Mouse (Mus musculus): ENCODE measurements around the gene Ceacam16. TPM values are rescaled to one million over a fixed set of nuclear protein-coding genes. Genes with fewer than 3 reads are reported as not detected.

The Ceacam16 gene
- under 1 TPM in 1 of 2 experiments, not detected in 1; 0.04 TPM for polyA plus RNA-seq (2012; fragmentation: generic; extraction: Trizol)

DNA sequence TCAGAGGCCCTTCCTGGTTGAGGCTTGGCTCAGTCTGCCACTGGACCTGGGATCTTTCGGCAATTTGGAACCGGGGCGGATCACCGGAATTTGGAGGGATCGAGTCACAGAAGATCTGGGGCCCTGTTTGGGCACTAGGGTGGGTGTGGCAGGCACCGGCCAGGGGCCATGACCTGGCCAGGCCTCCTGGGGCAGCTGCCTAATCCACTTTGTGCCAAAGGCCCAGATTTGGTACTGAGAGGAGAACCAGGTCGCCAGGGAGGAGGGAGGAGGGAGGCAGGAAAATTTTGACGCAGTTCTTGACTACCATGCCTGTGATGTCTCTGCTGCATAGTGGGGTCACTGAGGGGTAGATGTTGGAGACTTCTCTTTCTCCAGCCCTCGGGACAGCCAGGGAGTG, at the start of gene Ceacam16:
Gene Ceacam16, minus strand, starts transcription at position 101 of the 400 bp plus-strand sequence.

DNA sequence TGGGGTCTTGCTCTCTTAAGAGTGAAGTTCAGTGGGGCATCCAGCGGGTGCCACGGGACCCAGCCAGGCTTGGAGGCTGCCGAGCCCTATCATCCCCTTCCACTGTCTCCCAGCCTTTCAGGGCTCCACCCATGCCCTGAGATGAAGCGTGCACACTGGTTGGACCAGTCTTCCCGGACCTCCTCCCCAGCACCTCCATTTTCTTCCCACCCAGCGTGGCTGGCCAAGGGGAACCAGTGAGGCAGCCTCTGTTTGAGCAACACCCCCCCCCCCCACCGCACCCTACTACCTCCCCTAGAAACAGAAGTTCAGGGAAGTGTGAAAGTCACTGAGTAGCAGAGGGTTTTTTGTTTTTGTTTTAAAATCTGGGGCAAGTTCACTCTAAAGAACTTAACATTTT, 26.8 kb upstream of the Ceacam16 start, which contains the start of gene Ceacam19:
Gene Ceacam19, minus strand, starts transcription at position 117 of the 400 bp plus-strand sequence.

DNA sequence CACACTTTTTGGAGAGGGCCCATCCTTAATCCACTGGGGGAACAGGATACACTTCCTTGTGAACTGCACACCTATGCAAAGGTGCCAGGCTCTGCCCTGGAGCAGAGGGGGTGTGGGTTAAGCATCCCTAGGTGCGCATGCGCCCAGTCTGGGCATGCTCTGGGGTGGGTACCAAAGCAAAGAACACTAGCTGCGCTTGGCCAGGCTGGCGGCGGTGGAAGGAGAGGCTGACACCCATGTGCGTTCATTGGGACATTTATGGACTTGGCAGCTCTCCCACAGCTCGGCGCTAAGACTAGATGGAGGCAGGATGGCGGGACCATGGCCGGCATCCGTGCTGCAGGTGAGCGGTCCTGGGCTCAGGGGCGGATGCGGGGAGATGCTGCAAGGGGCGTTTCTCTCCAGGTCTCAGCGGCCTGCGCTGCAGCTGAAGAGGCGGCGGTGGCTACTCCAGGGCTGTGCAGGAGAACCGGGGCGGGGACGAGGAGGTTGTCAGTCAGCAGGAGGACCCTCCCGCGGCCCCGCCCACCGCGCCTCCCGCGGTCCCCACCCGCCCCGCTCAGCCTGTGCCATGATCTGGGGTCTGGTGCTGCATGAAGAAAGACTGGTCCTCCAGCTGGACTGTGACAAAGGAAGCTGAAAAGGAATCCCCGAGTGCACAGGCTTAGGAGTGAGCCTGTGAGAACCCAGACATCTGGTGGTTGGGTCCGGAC, 9.1 kb downstream of the Ceacam16 start, which contains the start of gene Gm19345:
Gene Gm19345, plus strand, starts transcription at position 146 of the 713 bp plus-strand sequence.

DNA sequence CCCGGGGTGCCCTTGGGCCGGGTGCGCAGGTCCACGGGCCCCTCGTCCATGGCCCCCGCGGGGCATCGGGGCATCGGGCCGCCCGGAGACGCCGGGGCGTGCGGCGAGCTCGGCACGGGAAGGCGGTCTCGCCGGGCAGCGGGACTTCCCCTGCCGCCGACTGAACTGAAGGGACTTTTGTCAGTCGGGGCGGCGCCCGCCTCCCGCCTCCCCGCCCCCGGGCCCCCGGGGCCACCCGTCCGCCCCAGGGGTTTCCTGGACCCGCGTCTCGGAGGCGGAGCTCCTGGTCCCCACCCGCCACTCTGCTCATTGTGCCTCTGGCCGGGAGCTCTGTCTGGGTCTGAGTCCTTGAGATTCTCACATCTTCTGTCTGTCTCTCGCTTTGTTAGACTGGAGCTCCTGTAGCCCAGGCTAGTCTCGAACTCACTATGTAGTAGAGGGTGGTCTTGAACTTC, 38.5 kb downstream of the Ceacam16 start, which contains the start of gene Bcl3:
Gene Bcl3, minus strand, starts transcription at position 167 of the 455 bp plus-strand sequence.

Other genes with a start within 250 kb of the Ceacam16 start
- 10 to 100 TPM; 11.9 to 33.1 TPM for gene Relb, start 231.9 kb downstream of the Ceacam16 start, polyA plus RNA-seq (2012; fragmentation: generic; extraction: Trizol)
- gene Clptm1, start 196.3 kb downstream of the Ceacam16 start, polyA plus RNA-seq (2012; fragmentation: generic; extraction: Trizol): 10 to 100 TPM; 82.8 to 99.6 TPM
- under 1 TPM in 1 of 2 experiments, not detected in 1; 0.94 TPM for gene Apoc2, start 183.4 kb downstream of the Ceacam16 start, polyA plus RNA-seq (2012; fragmentation: generic; extraction: Trizol)
- not detected for gene Gm44805, start 179.9 kb downstream of the Ceacam16 start, polyA plus RNA-seq (2012; fragmentation: generic; extraction: Trizol)
- gene Apoc4, start 179.8 kb downstream of the Ceacam16 start, polyA plus RNA-seq (2012; fragmentation: generic; extraction: Trizol): 1 to 10 TPM in 1 of 2 experiments, not detected in 1; 4.6 TPM
- 10 to 100 TPM in 1 of 2 experiments, not detected in 1; 23.3 TPM for gene Apoc1, start 168.6 kb downstream of the Ceacam16 start, polyA plus RNA-seq (2012; fragmentation: generic; extraction: Trizol)
- 10 to 100 TPM in 1 of 2 experiments, under 1 TPM in 1; 0.54 to 25.5 TPM for gene Apoe, start 162.1 kb downstream of the Ceacam16 start, polyA plus RNA-seq (2012; fragmentation: generic; extraction: Trizol)
- 100 to 1,000 TPM in 1 of 2 experiments, 10 to 100 TPM in 1; 73.6 to 172 TPM for gene Tomm40, start 145.9 kb downstream of the Ceacam16 start, polyA plus RNA-seq (2012; fragmentation: generic; extraction: Trizol)
- gene Nectin2, start 110.8 kb downstream of the Ceacam16 start, polyA plus RNA-seq (2012; fragmentation: generic; extraction: Trizol): 10 to 100 TPM; 10.7 to 22.9 TPM
- under 1 TPM; 0.04 to 0.12 TPM for gene Bcam, start 90.3 kb downstream of the Ceacam16 start, polyA plus RNA-seq (2012; fragmentation: generic; extraction: Trizol)
- gene Cblc, start 64.5 kb downstream of the Ceacam16 start, polyA plus RNA-seq (2012; fragmentation: generic; extraction: Trizol): under 1 TPM in 1 of 2 experiments, not detected in 1; 0.06 TPM
- 10 to 100 TPM in 1 of 2 experiments, 1 to 10 TPM in 1; 3.7 to 20.3 TPM for gene Bcl3, start 38.5 kb downstream of the Ceacam16 start, polyA plus RNA-seq (2012; fragmentation: generic; extraction: Trizol)
- under 1 TPM in 1 of 2 experiments, not detected in 1; 0.12 TPM for gene Gm19345, start 9.3 kb downstream of the Ceacam16 start, polyA plus RNA-seq (2012; fragmentation: generic; extraction: Trizol)
- not detected for gene Ceacam19, start 26.7 kb upstream of the Ceacam16 start, polyA plus RNA-seq (2012; fragmentation: generic; extraction: Trizol)
- 1 to 10 TPM; 5.5 to 6.8 TPM for gene Pvr, start 59.9 kb upstream of the Ceacam16 start, polyA plus RNA-seq (2012; fragmentation: generic; extraction: Trizol)
- under 1 TPM; 0.28 to 0.59 TPM for gene Igsf23, start 89.5 kb upstream of the Ceacam16 start, polyA plus RNA-seq (2012; fragmentation: generic; extraction: Trizol)
- under 1 TPM in 1 of 2 experiments, not detected in 1; 0.01 TPM for gene Ceacam20, start 104.1 kb upstream of the Ceacam16 start, polyA plus RNA-seq (2012; fragmentation: generic; extraction: Trizol)
- not detected for gene Nlrp9b, start 130.2 kb upstream of the Ceacam16 start, polyA plus RNA-seq (2012; fragmentation: generic; extraction: Trizol)
- not detected for gene Vmn1r91, start 238.4 kb upstream of the Ceacam16 start, polyA plus RNA-seq (2012; fragmentation: generic; extraction: Trizol)

All from C3H10T1/2 (cell line).